Mouse (Mus musculus): ENCODE data around the gene Baz1a.
"Not testable (repeated sequence)": the region's sequence is repeated elsewhere in the genome, so short reads cannot be mapped to it uniquely, and the experiment has no call there.

Gene Baz1a

GRCm38 (mm10) chr12:55006071-55006470 is 8.1 kb downstream of the Baz1a start:
- DNase-seq = no peak

- DNase-seq = no peak
These were observed 9.8 kb downstream of the Baz1a start for GRCm38 (mm10) chr12:55004396-55004795.

- DNase-seq = no peak
These were observed 10.3 kb downstream of the Baz1a start for GRCm38 (mm10) chr12:55003843-55004242.

GRCm38 (mm10) chr12:55002532-55002931 is 11.6 kb downstream of the Baz1a start:
- DNase-seq = not testable (repeated sequence)

- peak; percentile 50 for DNase-seq
These were observed 15.0 kb downstream of the Baz1a start for GRCm38 (mm10) chr12:54999016-54999690.

GRCm38 (mm10) chr12:54998411-54998810 is 15.7 kb downstream of the Baz1a start:
- DNase-seq = no peak

GRCm38 (mm10) chr12:54996979-54997474 is 17.1 kb downstream of the Baz1a start:
- DNase-seq = no peak

GRCm38 (mm10) chr12:54995965-54996364 is 18.2 kb downstream of the Baz1a start:
- no peak for DNase-seq

GRCm38 (mm10) chr12:54994418-54994817 is 19.7 kb downstream of the Baz1a start:
- no peak for DNase-seq

- no peak for DNase-seq
These were observed 20.1 kb downstream of the Baz1a start for GRCm38 (mm10) chr12:54994068-54994386.

GRCm38 (mm10) chr12:54993246-54994067 is 20.7 kb downstream of the Baz1a start:
- DNase-seq = no peak

- no peak for DNase-seq
These were observed 21.3 kb downstream of the Baz1a start for GRCm38 (mm10) chr12:54992814-54993213.

- DNase-seq = no peak
These were observed 25.8 kb downstream of the Baz1a start for GRCm38 (mm10) chr12:54988323-54988850.

GRCm38 (mm10) chr12:54987156-54987555 is 27.0 kb downstream of the Baz1a start:
- no peak for DNase-seq

GRCm38 (mm10) chr12:54986052-54986717 is 28.0 kb downstream of the Baz1a start, which contains the start of gene Gm20403:
TSS of gene Gm20403 (minus strand) at chr12:54986529.
- peak; percentile 74 for DNase-seq

- peak; percentile 60 for DNase-seq
These were observed 28.7 kb downstream of the Baz1a start for GRCm38 (mm10) chr12:54985257-54986051.

GRCm38 (mm10) chr12:54984701-54985256 is 29.4 kb downstream of the Baz1a start:
- peak; percentile 74 for DNase-seq

- DNase-seq = no peak
These were observed 31.0 kb downstream of the Baz1a start for GRCm38 (mm10) chr12:54982935-54983715.

GRCm38 (mm10) chr12:54981962-54982361 is 32.2 kb downstream of the Baz1a start:
- DNase-seq = no peak

- no peak for DNase-seq
These were observed 33.2 kb downstream of the Baz1a start for GRCm38 (mm10) chr12:54980939-54981338.

GRCm38 (mm10) chr12:54980532-54980931 is 33.6 kb downstream of the Baz1a start:
- no peak for DNase-seq
